Mouse (Mus musculus) adrenal gland, adult (tissue): ENCODE data around the gene Glis3.

Experiments
- DNase-seq, 2 experiments: peaks; one replicate each; pipeline ENCODE4 v3.0.0; 2022 to 2023; ENCODE audit warnings: low spot score in 1 of 2; ENCODE audit not compliant: inconsistent age in 2 of 2

The Glis3 gene

DNA sequence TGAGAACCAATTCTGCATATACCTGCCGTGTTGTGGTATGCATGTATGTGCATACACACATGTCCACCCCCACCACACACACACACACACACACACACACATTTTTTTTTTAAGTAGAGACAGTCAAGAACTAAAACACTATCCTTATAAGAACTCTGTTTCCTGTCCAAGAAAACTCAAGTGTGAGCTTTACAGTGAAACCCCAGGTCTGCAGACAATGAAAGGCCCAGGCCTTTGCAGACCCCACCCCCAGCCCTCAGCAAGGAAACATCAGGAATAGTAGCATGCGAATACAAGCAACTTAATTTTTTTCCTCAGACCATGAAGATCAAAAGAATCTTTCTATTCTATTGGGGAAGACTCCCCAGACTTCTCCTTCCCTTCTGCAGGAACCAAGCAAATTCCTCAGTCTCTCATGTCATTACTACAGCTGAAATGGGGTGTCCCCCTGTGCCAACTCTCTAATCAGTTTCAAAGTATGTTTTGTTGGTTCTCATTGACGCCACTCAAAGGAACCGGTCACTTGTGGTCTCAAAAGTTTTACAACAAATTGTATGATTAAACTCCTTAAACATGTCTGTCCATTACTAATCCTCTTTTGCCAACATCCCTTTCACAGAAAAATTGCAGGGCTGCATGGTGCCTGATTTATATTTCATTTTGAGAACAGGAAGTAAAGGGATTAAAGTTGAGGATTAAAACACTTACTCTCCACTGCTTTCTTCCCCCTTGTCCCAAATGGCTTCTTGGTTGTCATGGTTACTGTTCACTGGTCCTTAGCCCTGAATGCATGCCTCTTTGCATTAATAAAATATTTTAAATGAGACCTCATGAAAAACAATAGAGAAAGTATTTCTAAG, 343.0 kb downstream of the Glis3 start:
- DNase-seq = no peak

DNA sequence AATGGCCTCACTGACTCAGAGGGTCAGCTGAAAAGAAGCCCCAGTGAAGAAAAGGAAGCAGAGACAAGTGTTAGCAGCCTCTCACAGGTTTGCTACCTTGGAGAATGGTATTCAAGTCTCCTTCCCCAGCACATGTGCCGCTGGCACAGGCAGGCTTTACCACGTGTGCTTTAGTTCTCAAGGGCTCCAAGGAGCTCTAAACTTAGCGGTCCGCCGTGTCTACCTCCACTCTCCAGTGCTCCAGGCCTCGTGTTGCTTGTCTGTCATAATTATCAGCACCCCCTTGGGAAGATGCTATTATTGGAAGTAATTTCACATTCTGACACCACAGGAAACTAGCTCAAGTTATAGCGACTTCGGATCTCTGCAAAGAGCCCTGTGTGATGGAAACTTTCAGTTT, 344.0 kb downstream of the Glis3 start:
- no peak for DNase-seq

DNA sequence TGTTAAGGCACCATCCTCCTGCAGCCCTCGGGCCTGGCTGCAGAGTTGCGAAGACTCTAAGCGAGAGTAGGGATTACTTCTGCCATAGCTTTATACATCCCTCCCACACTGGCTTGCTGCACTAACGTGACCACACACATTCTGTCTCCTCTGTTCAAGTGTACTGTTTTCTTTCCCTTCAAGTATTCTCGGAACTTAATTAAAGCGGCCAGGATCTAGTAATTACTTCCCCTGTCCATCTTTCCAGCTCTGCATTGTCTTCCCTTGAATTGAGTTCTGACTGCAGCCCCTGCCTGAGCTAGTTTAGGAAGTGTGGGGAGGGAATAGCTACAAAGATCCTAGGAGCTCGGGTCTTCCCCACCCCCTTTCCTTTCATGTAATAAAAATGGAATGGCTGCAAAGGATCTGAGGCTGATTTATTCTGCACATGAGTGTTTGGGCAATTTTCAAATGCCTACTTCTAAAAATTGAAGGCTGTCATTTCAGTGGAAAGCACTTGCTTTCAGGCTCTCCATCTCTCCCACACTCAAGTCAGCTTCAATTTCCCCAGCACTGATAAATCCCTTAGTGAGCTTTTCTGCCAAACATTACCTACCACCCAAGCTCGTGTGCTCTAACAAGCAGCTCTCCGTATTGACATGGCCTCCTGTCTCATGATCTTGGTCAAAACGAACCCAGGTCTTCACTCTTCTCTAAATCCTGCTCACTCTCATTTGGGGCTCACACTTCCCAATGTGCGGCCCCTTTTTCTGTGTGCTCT, 346.7 kb downstream of the Glis3 start:
- no peak for DNase-seq

DNA sequence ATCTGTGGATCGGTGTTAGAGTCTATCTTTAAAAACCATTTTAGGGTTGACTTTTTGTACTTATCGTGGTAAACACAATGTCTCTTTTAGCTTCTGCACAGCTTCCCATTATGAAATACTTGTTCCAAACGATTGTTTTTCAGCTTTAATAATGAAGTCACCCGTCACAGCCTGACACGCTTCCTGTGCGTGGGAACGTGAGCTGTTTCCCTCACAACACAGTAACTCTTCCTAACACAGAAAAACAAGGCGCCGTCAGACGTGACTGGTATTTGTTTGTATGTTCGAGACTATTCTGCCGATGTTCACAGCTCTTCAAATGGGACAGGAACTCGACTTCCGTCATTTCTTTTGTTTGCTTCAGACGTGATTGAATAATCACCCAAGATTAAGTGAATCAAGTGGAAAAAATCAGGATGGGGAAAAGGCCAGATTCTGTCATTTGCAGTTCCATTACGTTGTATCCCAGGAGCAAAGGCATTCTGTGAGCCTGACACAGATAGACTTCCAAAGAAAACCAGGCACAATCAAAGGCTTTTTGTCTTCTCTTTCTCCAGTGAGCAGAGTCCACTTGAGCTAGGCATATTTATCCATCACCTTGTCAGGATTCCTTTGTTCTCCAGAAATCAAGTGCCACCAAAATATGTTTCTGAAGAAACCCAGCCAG, 351.3 kb downstream of the Glis3 start:
- DNase-seq = no peak

DNA sequence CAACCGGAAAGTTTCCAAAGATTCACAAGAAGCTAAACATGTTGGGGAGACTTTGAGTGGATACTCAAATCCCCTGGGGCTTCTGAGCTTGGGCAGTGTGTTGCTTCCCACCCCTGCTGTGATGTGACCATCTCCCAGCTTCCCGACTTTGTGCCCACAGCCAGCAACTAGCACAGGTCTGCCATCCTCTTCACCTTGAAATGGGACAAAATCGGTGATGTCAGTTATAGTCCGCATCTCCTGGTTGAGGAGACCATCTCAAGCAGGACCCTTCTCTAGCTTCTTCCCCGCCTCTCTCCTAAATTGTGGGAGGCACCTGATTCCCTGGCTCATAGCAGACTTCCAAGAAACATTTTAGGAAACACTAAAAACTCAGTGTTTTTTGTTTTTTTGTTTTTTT, 352.3 kb downstream of the Glis3 start:
- DNase-seq = no peak

DNA sequence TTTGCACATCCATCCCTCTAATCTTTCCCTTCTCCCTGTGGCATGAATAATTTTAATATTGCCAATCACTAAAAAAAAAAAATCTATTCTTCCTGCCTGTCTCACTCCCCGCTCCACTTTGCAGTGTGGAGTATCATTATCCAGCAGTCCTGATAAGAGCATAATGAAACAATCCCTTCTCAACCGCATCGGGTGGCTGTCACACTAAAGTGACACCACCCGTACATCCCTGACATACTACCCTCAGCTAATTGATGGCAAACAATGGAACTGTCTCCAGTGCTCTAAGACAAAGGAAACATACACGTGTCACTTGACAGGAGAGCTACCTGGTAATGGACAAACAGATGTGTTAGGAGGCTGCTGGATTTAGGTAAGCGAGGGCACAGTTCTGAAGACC, 373.8 kb downstream of the Glis3 start:
- DNase-seq = no peak

DNA sequence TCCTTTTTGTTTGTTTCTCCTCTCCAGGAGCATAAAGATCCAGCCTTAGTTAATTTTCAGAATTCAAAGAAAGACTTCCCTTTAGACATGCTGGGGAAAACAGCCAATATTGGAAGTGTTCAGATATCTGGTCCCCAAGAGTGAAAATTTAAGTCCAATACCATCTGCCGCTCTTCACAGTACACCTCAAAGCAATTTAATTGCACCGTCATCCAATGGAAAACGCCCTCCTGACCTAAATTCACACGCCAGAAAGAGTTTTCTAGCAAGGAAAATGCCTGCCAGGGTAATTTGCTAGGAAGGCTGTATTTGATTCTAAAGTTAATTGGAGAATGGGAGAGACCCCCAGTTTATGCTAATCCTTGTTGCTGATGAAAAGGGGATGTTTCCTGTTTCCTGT, 374.4 kb downstream of the Glis3 start:
- DNase-seq = no peak

DNA sequence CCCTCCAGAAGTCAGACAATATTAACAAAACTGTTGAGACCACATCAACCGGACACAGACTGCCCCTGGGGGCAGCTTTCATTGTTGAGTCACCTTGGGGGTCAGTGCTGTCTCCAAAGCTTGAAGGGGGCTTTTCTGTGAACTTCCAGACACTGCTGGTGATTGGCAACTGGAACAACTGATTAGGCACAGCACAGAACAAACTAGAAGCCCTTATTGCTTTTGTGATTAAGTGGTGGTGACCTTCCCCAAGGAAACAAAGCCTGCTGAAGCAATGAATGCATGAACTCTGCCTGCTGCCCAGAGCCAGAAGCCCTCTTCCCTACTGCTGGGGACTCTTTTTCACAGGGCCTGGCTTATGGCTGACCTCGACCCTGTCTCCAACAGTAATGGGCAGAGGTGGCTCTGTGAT, 377.0 kb downstream of the Glis3 start:
- DNase-seq = no peak

DNA sequence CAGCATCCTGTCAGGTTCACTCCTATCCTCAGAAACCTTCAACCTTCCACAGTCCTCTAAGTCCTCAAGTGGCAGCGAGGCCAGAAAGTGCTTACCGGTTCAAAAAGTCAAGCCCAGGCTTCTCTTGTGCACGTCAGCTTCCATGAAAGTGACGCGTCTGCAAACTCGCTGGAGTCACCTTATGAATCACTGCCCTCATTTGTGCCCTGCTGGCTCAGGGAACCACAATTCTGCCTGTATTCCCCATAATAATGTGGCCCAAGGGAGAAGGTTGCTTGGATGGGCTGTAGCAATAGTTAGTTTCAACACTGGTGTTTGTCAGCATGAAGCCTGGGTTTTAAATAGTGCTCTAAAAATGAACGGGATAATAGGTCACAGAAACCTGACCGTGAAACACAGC, 379.7 kb downstream of the Glis3 start:
- DNase-seq = peak in 1 of 2 experiments; percentile 45

DNA sequence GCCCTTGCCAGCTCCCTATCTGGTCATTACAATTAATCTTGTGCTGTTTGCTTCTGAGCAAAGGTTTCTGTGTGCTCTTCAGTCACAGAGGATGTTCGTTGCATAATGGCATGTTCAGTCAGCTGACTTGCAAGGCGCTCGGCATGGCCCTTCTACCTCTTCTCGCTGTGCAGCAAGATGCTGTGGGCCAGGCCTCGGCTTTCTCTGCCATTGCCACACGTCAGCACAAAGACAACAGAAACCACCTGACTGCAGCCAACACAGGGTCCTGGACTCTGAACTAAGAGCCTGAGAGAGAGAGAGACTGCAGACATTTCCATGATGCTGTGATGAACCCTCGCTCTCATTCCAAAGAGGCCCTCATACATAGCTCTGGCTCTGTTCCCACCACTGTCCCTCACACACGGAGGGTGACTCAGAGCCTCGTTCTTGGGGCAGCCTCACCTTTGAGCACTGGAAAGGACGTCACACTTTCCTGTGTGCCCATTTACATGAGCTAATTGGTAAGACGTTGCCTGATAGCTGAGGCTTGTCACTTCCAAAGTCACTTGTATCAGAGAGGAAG, 380.6 kb downstream of the Glis3 start:
- DNase-seq = peak; percentile 56 to 78

DNA sequence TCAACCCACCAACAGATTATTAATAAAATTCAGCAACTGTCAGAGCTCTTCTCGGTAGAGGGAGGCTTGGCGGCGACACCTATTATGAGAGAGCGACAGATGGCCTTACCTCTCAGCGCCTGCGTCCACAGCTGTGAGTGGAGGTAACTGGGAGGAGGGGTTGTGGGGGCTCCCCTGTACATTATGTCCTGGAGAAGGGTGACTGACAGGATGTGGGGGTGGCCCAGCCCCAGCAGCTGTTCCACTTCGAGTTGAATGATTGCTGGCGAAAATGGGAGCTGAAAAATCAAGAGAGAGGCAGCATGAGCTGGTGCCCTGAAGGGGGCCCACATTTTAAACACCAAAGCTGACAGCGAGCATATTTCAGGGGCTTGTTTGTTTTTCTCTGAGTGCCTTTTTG, 381.2 kb downstream of the Glis3 start:
- peak in 1 of 2 experiments; percentile 11 for DNase-seq

DNA sequence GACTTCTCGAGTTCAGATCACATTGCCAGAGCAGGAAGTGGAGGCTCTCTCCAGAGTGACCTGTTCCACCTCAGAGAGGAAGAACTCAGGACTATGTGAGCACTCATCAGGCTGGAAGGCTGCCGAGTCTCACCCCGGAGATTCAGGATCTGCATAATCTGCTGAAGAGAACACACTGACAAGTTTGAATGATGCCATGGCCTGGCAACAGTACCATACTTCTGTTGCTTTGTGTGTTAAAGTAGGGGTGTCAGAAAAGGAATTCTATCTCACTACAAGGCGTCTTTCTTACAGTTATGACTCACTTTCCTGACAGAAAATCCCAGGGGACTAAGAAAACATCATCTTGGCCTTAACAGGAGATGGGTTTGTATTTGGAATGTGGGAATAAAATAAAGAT, 388.3 kb downstream of the Glis3 start:
- DNase-seq = no peak

DNA sequence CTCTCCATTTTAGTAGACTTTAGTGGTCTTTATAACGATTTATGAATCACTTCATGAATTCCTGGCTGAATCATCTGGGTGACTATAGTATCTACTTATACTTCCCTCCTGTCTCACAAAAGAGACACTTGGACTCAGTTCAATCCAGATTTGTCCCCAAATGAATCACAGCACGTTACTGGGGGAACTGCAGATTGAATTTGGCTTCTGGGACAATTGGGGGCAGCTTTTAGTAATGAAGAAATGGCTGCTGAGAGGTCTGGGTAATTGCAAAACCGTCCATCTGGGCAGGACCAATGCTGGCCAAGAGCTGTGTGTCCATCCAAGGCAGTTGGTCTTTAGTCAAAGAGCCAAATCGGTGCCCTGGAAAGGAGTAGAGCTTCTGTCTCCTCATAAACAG, 390.4 kb downstream of the Glis3 start:
- no peak for DNase-seq

DNA sequence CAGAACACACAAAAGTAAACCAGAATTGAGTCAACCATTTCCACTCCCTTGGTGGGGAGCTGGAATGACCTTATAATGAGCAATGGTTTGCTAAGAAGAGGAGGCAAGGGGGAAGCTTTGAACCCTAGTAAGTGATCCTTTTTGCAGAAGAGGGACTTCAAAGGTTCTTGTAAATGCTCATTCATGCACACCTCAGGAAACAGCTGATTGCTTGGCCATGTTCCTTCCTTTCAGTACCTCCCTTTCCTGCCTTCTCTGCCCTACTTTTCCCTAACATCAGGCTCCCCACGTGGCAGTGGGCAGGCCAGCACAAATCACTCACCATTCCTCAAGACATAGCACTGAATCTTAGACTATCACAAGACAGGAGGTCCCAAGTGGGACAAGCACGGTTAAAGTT, 392.4 kb downstream of the Glis3 start:
- no peak for DNase-seq

DNA sequence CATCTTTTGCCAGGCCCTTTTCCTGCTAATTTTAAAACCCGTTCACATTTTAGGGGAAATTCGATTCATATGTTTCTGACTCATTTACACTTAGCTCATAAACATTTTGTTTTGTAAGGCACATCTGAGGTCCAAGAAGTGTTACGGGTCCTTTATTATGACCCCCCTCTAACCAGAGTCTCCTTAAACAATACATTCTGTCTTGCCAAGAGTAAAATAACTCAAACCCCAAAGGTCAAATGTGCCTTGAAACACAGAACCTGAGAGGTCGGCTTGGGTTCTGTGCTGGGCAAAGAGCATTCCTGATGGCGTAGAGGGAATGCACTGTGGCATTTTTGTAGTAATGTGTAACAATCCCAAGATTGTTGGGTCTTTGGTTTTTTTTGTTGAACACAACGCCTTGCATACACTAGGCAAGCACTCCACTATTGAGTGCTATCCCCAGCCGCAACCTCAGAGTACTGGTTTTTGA, 395.7 kb downstream of the Glis3 start:
- DNase-seq = no peak

DNA sequence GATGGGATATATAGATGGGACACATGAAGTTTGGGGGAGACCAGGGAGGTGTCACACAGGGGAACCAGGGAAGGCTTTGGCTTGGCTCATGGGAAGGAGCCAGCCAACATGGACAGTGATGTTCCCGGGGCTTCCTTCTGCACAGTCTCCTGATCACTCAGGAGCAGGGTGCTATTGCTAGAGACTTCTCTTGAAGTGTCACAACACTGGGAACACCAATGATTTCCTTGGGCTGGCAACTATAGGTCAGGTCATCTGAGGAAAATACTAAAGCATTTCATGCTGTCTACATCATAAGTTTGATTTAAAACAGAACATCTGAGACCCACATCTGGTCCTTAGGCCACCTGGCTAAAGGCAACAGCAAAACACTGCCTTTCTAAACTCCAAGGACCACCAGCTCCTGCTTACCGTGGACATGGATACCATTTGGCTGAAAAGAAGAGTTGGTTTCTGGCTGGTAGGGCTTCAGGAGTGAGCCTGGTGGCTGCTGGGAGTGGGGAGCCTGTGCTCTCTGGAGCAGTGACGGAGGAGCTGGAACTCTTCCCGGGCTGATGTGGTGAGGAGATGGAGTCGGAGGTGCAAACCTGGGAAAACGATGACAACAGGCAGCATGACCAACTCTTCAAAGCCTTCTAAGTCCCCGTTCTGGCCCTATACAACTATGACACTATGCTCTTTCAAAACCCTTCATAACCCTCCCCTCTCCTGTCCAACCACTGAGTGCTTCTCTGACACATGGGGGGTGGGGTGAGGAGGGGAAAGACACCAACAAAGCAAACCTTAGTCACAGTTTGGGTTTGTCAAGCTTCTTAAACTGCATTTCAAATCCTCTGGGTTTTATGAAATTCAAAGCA, 396.4 kb downstream of the Glis3 start:
- DNase-seq = no peak

DNA sequence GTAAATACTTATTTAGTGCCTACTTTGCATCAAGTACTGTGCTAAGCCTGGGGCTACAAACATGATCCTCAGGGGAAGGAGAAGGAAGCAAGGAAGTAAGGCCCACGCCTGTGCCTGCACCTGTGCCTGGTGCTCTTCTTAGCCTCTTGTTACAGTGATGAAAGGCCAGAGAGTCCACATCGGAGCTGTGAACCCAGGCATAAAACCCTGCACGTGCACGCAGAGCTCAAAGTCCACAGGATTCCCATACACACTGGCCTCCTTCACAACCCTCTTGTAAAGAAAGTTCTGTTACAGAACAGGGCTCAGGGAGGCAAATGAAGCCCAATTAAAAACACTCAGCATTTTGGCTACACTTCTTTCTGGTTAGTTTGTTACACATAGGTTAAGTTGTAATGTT, 398.5 kb downstream of the Glis3 start:
- no peak for DNase-seq

DNA sequence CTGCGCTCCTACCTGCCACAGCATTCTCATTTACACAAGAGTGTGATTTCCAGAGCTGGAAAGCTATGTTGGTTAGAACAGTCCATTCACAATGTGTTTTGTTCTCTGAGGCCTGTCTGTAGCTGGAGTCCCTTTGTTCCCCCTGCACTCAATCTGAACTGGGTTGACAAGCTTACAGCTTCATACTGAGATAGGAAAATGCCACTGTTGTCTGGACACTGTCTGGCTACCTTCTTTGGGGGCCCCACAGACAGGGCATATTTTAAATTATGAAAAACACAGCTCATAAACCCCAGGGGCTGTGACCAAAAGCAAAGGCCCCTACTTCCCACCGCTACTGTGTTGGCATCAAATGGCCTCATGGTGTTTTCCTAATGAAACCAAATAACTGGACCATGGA, 402.8 kb downstream of the Glis3 start:
- no peak for DNase-seq

DNA sequence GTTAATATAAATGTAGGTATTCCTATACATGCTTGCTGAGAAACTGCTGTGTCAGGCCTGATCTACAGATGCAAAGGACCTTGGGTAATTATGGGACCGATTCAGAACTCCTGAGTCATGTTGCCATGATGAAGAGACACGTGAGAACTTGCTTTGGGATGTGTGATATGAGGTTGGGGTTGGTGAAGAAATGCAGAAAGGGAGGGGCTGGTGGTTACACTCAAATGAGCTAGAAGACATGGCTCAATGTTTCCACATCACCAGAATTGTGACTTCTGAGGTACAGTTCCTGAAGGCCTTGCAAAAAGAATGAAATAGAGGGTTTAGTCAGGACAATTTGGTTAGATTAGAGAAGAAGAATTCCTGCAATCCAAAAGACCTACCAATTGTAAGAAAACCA, 405.4 kb downstream of the Glis3 start:
- no peak for DNase-seq

DNA sequence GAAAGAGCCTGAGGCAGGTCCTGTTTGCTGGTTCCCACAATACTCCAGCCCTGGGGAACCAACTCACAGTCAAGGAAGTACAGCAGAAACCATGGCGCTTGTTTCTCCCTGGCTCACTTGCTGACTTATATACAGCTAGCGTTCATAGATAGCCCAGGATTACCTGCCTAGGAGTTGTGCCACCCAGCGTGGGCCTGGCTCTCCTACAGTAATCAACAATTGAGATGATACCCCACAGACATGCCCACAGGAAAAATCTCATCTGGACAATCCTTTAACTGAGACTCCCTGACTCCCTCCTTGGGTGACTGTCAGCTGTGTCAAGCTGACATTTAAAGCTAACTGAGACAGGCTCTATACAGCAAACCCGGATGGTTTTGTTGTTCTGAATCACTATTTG, 405.9 kb downstream of the Glis3 start:
- DNase-seq = no peak

DNA sequence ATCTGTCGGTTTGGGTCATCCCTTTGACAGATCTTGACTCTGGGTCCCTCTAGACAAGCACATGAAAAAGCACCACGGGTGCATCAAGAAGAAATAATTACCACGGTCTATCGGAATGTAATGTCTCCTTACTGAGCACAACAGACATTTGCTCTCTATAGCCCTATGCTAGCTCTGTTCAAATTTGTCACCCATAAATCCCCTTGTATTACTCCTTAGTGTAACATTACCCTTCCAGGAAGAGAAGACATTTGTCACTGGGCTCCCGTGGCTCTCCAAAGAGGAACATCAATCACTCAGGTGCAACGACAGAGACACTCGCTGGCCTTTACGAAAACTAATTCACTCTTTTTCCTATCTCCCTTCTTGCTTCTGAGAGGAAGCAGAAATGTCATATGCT, 413.0 kb downstream of the Glis3 start:
- DNase-seq = no peak
